Mouse (Mus musculus) megakaryocyte, embryonic 14.5 days (primary cell): ENCODE measurements around the gene Grik5.

Experiments
- FLI1 ChIP-seq: IDR thresholded peaks from 2 replicates; pipeline ENCODE4 v1.6.1; 2012; ENCODE audit warnings: low read length, inconsistent platforms, mixed read lengths
- GATA1 ChIP-seq: IDR thresholded peaks from 3 replicates; pipeline ENCODE4 v1.6.1; 2012; ENCODE audit warnings: mixed read lengths, low read length, inconsistent platforms, borderline replicate concordance

DNA sequence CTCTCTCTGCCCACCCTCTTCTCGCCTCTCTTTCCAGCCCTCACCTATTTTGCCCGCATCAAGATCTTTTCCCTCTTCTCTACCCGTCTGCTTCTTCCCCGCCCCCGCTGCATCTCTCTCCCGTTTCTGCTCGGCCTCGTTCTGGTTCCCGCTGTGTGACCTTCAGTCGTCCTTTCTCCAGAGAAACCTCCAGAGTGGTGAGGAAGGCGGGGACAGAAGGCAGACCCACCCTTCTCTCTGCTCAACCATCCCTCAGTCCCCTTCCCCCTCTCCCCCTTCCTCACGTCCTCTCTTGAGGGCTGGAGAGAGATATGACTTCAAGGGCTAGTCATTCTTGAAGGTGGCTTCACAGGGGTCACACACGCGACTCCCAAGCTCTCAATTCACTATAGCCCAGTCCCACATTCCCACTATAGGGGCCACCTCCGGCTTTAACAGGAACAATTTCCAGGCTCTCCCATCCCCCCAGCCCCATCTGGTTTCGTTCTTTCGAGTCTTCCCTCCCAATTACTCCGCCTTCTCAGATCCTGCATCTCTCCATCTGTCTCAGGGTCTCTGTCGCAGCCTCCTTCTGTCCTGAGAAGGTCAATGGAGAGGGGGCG, 62.9 kb downstream of the Grik5 start:
- TF ChIP-seq GATA1 (no peak), FLI1 (no peak)
